Mouse (Mus musculus) liver, adult 2 months (tissue): ENCODE results near the gene Sorbs1. TPM values are rescaled to one million over a fixed set of nuclear protein-coding genes. Genes with fewer than 3 reads are reported as not detected.
A peak's percentile ranks its signal among the peaks of the same experiment; 100 is the strongest.

Experiments
- DNase-seq: peaks from one replicate; pipeline ENCODE4 v3.0.0-alpha.2; 2011; ENCODE audit warnings: low read depth, low spot score; ENCODE audit errors: extremely low read depth
- H3K27ac ChIP-seq: fragments of 200-500 bp; replicated peaks from 2 replicates; pipeline ENCODE4 v1.5.1; 2012; ENCODE audit warnings: low read depth, mild to moderate bottlenecking, control low read depth, inconsistent platforms, low read length; ENCODE audit not compliant: insufficient read depth
- H3K27me3 ChIP-seq: fragments of 200-500 bp; 2 replicates; pipeline ENCODE4 v1.6.1; 2012; ENCODE audit warnings: mild to moderate bottlenecking, moderate library complexity, low read length, inconsistent platforms; ENCODE audit not compliant: control insufficient read depth, insufficient read depth
- H3K36me3 ChIP-seq: fragments of 200-500 bp; 2 replicates; pipeline ENCODE4 v1.6.1; 2012; ENCODE audit warnings: low read length, inconsistent platforms; ENCODE audit not compliant: control insufficient read depth, insufficient read depth
- H3K4me1 ChIP-seq: fragments of 200-500 bp; 2 replicates; pipeline ENCODE4 v1.6.1; 2011; ENCODE audit warnings: low read length; ENCODE audit not compliant: control insufficient read depth, insufficient read depth
- H3K4me3 ChIP-seq: fragments of 200-500 bp; 2 replicates; pipeline ENCODE4 v1.5.1; 2011; ENCODE audit warnings: low read depth, mild to moderate bottlenecking, control low read depth, low read length, moderate library complexity; ENCODE audit not compliant: insufficient read depth
- H3K79me2 ChIP-seq: fragments of 200-500 bp; 2 replicates; pipeline ENCODE4 v1.6.1; 2012; ENCODE audit warnings: inconsistent platforms, mild to moderate bottlenecking, low read length, moderate library complexity; ENCODE audit not compliant: control insufficient read depth, insufficient read depth
- H3K9ac ChIP-seq: fragments of 200-500 bp; 2 replicates; pipeline ENCODE4 v1.6.1; 2012; ENCODE audit warnings: low read depth, mild to moderate bottlenecking, control low read depth, inconsistent platforms, low read length
- CTCF ChIP-seq: fragments of 200-500 bp; IDR thresholded peaks from 2 replicates; pipeline ENCODE4 v1.5.1; 2011; ENCODE audit warnings: low read depth, low read length, control low read depth
- POLR2A ChIP-seq: fragments of 200-500 bp; IDR thresholded peaks from 2 replicates; pipeline ENCODE4 v1.6.1; 2011; ENCODE audit warnings: low read length, control low read depth; ENCODE audit not compliant: insufficient read depth; ENCODE audit errors: extremely low read depth
- WGBS: fragments of 180-500 bp; shearing (Covaris S2); methylation state at CpG from one replicate; pipeline ENCODE4 v1.1.7; 2018; 5-methylcytosine and 5-hydroxymethylcytosine counted together
- polyA plus RNA-seq: library from polyadenylated mRNA; depleted of rRNA; stranded (reverse); fragments of >200 nt; gene quantifications from 2 replicates; pipeline ENCODE4 v1.2.3, GENCODE M21; 2012
- total RNA-seq: library from RNA; depleted of rRNA; stranded (reverse); fragments of >200 nt; gene quantifications from 2 replicates; pipeline ENCODE4 v1.2.3, GENCODE M21; 2014

The Sorbs1 gene
- total and polyA plus RNA-seq, 2 experiments, result 12.0 to 41.0 TPM

DNA sequence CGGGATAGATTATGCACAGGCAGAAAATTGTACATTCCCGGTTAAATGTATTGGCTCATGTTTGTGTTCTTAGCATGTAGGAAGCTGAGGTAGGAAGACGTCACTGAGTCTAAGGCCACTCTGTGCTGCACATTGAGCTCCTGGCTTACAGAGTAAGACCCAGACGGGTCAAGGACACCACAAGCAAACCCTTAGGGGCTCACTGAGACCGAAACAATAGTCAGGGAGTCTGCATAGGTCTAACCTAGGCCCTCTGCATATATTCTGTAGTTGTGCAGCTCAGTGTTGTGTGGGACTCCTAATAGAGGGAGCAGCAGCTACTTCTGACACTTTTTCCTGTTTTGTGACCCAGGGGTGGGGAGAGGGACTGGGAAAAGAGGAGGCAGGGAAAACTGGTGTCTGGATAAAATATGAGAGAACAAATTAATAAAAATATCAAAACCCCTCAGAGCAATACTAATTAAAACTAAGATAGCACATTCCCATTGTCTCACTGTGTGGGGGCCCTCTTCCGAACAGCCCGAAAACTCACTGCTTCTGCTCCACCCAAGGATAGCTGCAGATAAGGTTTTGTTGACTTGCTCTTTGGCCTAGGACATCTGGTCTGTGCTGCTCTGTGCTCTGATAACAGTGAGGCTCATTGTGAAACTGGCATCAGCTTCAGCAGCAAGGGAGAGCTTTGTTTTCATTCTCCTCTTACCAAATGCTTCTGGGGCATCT is 216.3 kb downstream of the Sorbs1 start:
- DNase-seq, result peak; percentile 97
- Histone ChIP-seq H3K27ac (peak overlapping the region; percentile 91), H3K4me3 (no peak overlapping the region), H3K4me1 (peaks cover 15% of the 10 kb centered on the region), H3K27me3 (no peaks in the 10 kb centered on the region), H3K36me3 (peaks cover 14% of the 10 kb centered on the region), H3K79me2 (no peaks in the 10 kb centered on the region), H3K9ac (peak overlapping the region; percentile 35)
- WGBS, result 20% methylated on average over 7 of the region's 7 CpGs
- TF ChIP-seq CTCF (no peak), POLR2A (no peak)

DNA sequence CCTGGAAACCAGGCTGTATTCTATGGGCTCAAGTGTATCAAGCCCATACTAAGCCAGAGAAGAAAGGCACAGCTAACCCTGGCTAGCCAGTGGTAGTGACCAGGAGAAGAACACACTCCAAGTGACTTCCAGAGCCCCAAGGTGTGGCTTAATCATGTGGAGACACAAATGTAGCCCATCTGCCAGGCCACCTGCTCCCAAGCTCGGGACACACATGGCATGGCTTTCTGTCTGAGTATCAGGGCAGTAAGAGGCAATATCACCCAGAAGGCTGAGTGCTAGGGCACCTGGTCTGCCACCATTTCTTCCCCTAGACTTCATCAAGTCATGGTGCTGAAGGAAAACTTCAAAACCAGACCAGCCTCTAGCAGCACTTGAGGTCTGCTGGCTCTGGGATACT is 219.3 kb downstream of the Sorbs1 start:
- Histone ChIP-seq H3K27me3 (no peaks in the 10 kb centered on the region), H3K4me1 (peaks cover 15% of the 10 kb centered on the region), H3K36me3 (peaks cover 12% of the 10 kb centered on the region), H3K4me3 (no peak overlapping the region), H3K79me2 (no peaks in the 10 kb centered on the region), H3K27ac (no peak overlapping the region), H3K9ac (no peak overlapping the region)
- 75% methylated on average over 1 of the region's 1 CpGs for WGBS
- no peak for TF ChIP-seq CTCF
- TF ChIP-seq POLR2A, result no peak
- no peak for DNase-seq

GRCm38 (mm10) chr19:40293791-40294190 is 219.8 kb downstream of the Sorbs1 start:
- no peak for DNase-seq
- H3K36me3 ChIP-seq, result peaks cover 12% of the 10 kb centered on the region
- TF ChIP-seq POLR2A (no peak), CTCF (no peak)
- H3K79me2 ChIP-seq, result no peaks in the 10 kb centered on the region
- no peak overlapping the region for H3K4me3 ChIP-seq
- H3K4me1 ChIP-seq, result peaks cover 14% of the 10 kb centered on the region
- H3K27ac ChIP-seq, result no peak overlapping the region
- H3K27me3 ChIP-seq, result no peaks in the 10 kb centered on the region
- no peak overlapping the region for H3K9ac ChIP-seq
- WGBS, result 95% methylated on average over 6 of the region's 6 CpGs

GRCm38 (mm10) chr19:40290099-40290724 is 223.4 kb downstream of the Sorbs1 start:
- H3K79me2 ChIP-seq, result no peaks in the 10 kb centered on the region
- no peak overlapping the region for H3K27ac ChIP-seq
- no peak overlapping the region for H3K9ac ChIP-seq
- TF ChIP-seq POLR2A (no peak), CTCF (no peak)
- WGBS, result 64% methylated on average over 6 of the region's 6 CpGs
- H3K4me3 ChIP-seq, result no peak overlapping the region
- H3K36me3 ChIP-seq, result peaks cover 7% of the 10 kb centered on the region
- no peak for DNase-seq
- no peaks in the 10 kb centered on the region for H3K4me1 ChIP-seq
- no peaks in the 10 kb centered on the region for H3K27me3 ChIP-seq

- WGBS, result 93% methylated on average over 9 of the region's 9 CpGs
- no peak overlapping the region for H3K9ac ChIP-seq
Observed at GRCm38 (mm10) chr19:40288415-40288814, 225.2 kb downstream of the Sorbs1 start.

GRCm38 (mm10) chr19:40284704-40285103 is 228.9 kb downstream of the Sorbs1 start:
- H3K36me3 ChIP-seq, result no peaks in the 10 kb centered on the region
- no peaks in the 10 kb centered on the region for H3K27me3 ChIP-seq
- WGBS, result 93% methylated on average over 2 of the region's 2 CpGs
- no peak overlapping the region for H3K9ac ChIP-seq
- H3K4me1 ChIP-seq, result no peaks in the 10 kb centered on the region
- no peak for TF ChIP-seq POLR2A
- no peak for TF ChIP-seq CTCF
- no peak overlapping the region for H3K27ac ChIP-seq
- no peak overlapping the region for H3K4me3 ChIP-seq
- H3K79me2 ChIP-seq, result no peaks in the 10 kb centered on the region
- DNase-seq, result no peak

More at GRCm38 (mm10) chr19:40288415-40288814, 225.2 kb downstream of the Sorbs1 start:
- no peaks in the 10 kb centered on the region for H3K79me2 ChIP-seq
- no peaks in the 10 kb centered on the region for H3K4me1 ChIP-seq
- H3K36me3 ChIP-seq, result no peaks in the 10 kb centered on the region
- no peak overlapping the region for H3K27ac ChIP-seq
- no peaks in the 10 kb centered on the region for H3K27me3 ChIP-seq
- no peak for TF ChIP-seq POLR2A
- no peak for TF ChIP-seq CTCF
- no peak overlapping the region for H3K4me3 ChIP-seq
- DNase-seq, result no peak
